Mouse (Mus musculus): ENCODE results near the gene Rpl19. TPM values are rescaled to one million over a fixed set of nuclear protein-coding genes. Genes with fewer than 3 reads are reported as not detected.

Gene Rpl19
- total RNA-seq, 2 experiments from 2014 or later, result 524 to 620 TPM

GRCm38 (mm10) chr11:97998074-97998793 lies 28.3 kb upstream of the Rpl19 start:
- intact Hi-C loops (cut with DNase I), result no loop called here
- no peak for DNase-seq (ENCODE audit: low spot score in 2 of 2)

GRCm38 (mm10) chr11:97998898-97999608 lies 27.5 kb upstream of the Rpl19 start:
- no peak for DNase-seq (ENCODE audit: low spot score in 2 of 2)
- intact Hi-C loops (cut with DNase I), result no loop called here

- no peak for DNase-seq (ENCODE audit: low spot score in 2 of 2)
- intact Hi-C loops (cut with DNase I), result no loop called here
These were observed 26.8 kb upstream of the Rpl19 start for GRCm38 (mm10) chr11:97999748-98000147.

- no peak for DNase-seq (ENCODE audit: low spot score in 2 of 2)
- intact Hi-C loops (cut with DNase I), result no loop called here
These were observed 26.0 kb upstream of the Rpl19 start for GRCm38 (mm10) chr11:98000378-98001140.

GRCm38 (mm10) chr11:98001351-98001824 lies 25.1 kb upstream of the Rpl19 start:
- DNase-seq (ENCODE audit: low spot score in 2 of 2), result no peak
- intact Hi-C loops (cut with DNase I), result no loop called here

GRCm38 (mm10) chr11:98001986-98002385 lies 24.5 kb upstream of the Rpl19 start:
- no peak for DNase-seq (ENCODE audit: low spot score in 2 of 2)
- intact Hi-C loops (cut with DNase I), result no loop called here

GRCm38 (mm10) chr11:98002627-98003026 lies 23.9 kb upstream of the Rpl19 start:
- intact Hi-C loops (cut with DNase I), result no loop called here

GRCm38 (mm10) chr11:98003171-98003671 lies 23.3 kb upstream of the Rpl19 start:
- DNase-seq (ENCODE audit: low spot score in 2 of 2), result no peak
- intact Hi-C loops (cut with DNase I), result no loop called here

More at GRCm38 (mm10) chr11:98002627-98003026, 23.9 kb upstream of the Rpl19 start:
- no peak for DNase-seq (ENCODE audit: low spot score in 2 of 2)

- intact Hi-C loops (cut with DNase I), result loop anchor here (1.0 kb wide), 1 partner anchor 16 kb away; no protein-coding TSS in a partner anchor
- DNase-seq (ENCODE audit: low spot score in 2 of 2), result no peak
These were observed 22.3 kb upstream of the Rpl19 start for GRCm38 (mm10) chr11:98004161-98004560.

GRCm38 (mm10) chr11:98005076-98005475 lies 21.4 kb upstream of the Rpl19 start:
- DNase-seq (ENCODE audit: low spot score in 2 of 2), result no peak
- intact Hi-C loops (cut with DNase I), result no loop called here

- intact Hi-C loops (cut with DNase I), result no loop called here
- DNase-seq (ENCODE audit: low spot score in 2 of 2), result no peak
These were observed 20.8 kb upstream of the Rpl19 start for GRCm38 (mm10) chr11:98005686-98006085.

GRCm38 (mm10) chr11:98008087-98008486 lies 18.4 kb upstream of the Rpl19 start:
- DNase-seq (ENCODE audit: low spot score in 2 of 2), result no peak
- intact Hi-C loops (cut with DNase I), result no loop called here

- intact Hi-C loops (cut with DNase I), result no loop called here
- DNase-seq (ENCODE audit: low spot score in 2 of 2), result no peak
These were observed 14.8 kb upstream of the Rpl19 start for GRCm38 (mm10) chr11:98011716-98012115.

GRCm38 (mm10) chr11:98012831-98013230 lies 13.7 kb upstream of the Rpl19 start:
- no peak for DNase-seq (ENCODE audit: low spot score in 2 of 2)
- intact Hi-C loops (cut with DNase I), result no loop called here

GRCm38 (mm10) chr11:98016177-98016576 lies 10.3 kb upstream of the Rpl19 start:
- intact Hi-C loops (cut with DNase I), result no loop called here
- DNase-seq (ENCODE audit: low spot score in 2 of 2), result no peak

- intact Hi-C loops (cut with DNase I), result no loop called here
- DNase-seq (ENCODE audit: low spot score in 2 of 2), result no peak
These were observed 9.7 kb upstream of the Rpl19 start for GRCm38 (mm10) chr11:98016824-98017223.

- intact Hi-C loops (cut with DNase I), result no loop called here
- DNase-seq (ENCODE audit: low spot score in 2 of 2), result no peak
These were observed 8.3 kb upstream of the Rpl19 start for GRCm38 (mm10) chr11:98018222-98018621.

- intact Hi-C loops (cut with DNase I), result no loop called here
- DNase-seq (ENCODE audit: low spot score in 2 of 2), result peak; percentile 82 to 88
These were observed 7.5 kb upstream of the Rpl19 start for GRCm38 (mm10) chr11:98018858-98019641.

Measured in left cerebral cortex, postnatal 36 days (tissue).